Mouse (Mus musculus) ES-Bruce4 (cell line): ENCODE measurements at regions not wholly inside any gene's neighbourhood (a gene's known extent, or its start where the extent isn't known, plus 50 kb on each side); places are given as distances from the start of the nearest gene placed in this dataset.

Source experiments
- H3K27ac ChIP-seq: 2 replicates; pipeline ENCODE4 v1.5.1; 2012; ENCODE audit warnings: low read length, inconsistent platforms; ENCODE audit not compliant: insufficient read depth
- H3K27me3 ChIP-seq: 2 replicates; pipeline ENCODE4 v1.6.1; 2012; ENCODE audit warnings: mild to moderate bottlenecking, low read length, inconsistent platforms; ENCODE audit not compliant: control insufficient read depth, poor library complexity, insufficient read depth, severe bottlenecking
- H3K36me3 ChIP-seq: 2 replicates; pipeline ENCODE4 v1.6.1; 2012; ENCODE audit warnings: inconsistent platforms, mild to moderate bottlenecking, low read length, moderate library complexity; ENCODE audit not compliant: control insufficient read depth, poor library complexity, insufficient read depth, severe bottlenecking
- H3K4me1 ChIP-seq: one replicate; pipeline ENCODE4 v1.8.1; 2011; ENCODE audit warnings: low read length; ENCODE audit not compliant: control insufficient read depth, insufficient read depth
- H3K4me3 ChIP-seq: 2 replicates; pipeline ENCODE4 v1.5.1; 2011; ENCODE audit warnings: low read depth, mild to moderate bottlenecking, low read length
- H3K9ac ChIP-seq: 2 replicates; pipeline ENCODE4 v1.6.1; 2012; ENCODE audit warnings: low read depth, mild to moderate bottlenecking, inconsistent platforms; ENCODE audit not compliant: poor library complexity, severe bottlenecking
- H3K9me3 ChIP-seq: replicated peaks from 2 replicates; pipeline ENCODE4 v1.6.1; 2012; ENCODE audit warnings: mild to moderate bottlenecking, low read length, inconsistent platforms; ENCODE audit not compliant: control insufficient read depth, poor library complexity, insufficient read depth, severe bottlenecking
- CTCF ChIP-seq: IDR thresholded peaks from one replicate; pipeline ENCODE4 v1.8.1; 2011; ENCODE audit warnings: low read depth, low read length
- EP300 ChIP-seq: IDR thresholded peaks from 2 replicates; pipeline ENCODE4 v1.6.1; 2011; ENCODE audit warnings: low read depth, low read length; ENCODE audit not compliant: insufficient read depth
- POLR2A ChIP-seq: IDR thresholded peaks from one replicate; pipeline ENCODE4 v1.8.1; 2011; ENCODE audit warnings: low read length; ENCODE audit not compliant: insufficient read depth

DNA sequence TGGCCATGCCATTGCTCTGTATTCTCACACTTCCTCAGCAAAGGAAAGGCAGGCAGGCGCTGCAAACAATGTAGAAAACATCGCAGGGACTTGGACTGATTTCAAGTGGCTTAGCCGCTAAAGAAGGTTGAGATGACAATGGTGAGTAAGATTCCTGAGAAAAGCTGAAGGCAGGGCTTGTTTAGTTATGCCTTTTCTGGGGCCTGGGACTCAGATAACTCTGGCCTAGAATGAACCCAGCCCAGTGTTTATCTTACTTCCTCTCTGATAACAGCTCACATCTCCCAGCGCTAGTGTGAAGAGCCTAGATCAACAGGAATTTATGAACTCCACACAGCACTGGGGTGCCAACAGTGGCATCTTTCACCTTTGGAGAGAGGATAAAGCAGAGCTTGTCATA, 170.2 kb downstream of the Phlda1 start:
- Histone ChIP-seq H3K27me3 (no peaks in the 10 kb centered on the region), H3K36me3 (no peaks in the 10 kb centered on the region), H3K4me3 (no peak overlapping the region), H3K27ac (no peak overlapping the region), H3K4me1 (peaks cover 5% of the 10 kb centered on the region), H3K9me3 (no peaks in the 10 kb centered on the region), H3K9ac (no peak overlapping the region)
- TF ChIP-seq POLR2A (no peak), CTCF (no peak), EP300 (no peak)

GRCm38 (mm10) chr10:111680919-111681318, 174.8 kb downstream of the Phlda1 start:
- H3K9me3 ChIP-seq, result no peaks in the 10 kb centered on the region
- no peaks in the 10 kb centered on the region for H3K36me3 ChIP-seq
- no peak overlapping the region for H3K9ac ChIP-seq
- no peak overlapping the region for H3K4me3 ChIP-seq
- no peak for TF ChIP-seq CTCF
- no peak for TF ChIP-seq POLR2A
- no peak for TF ChIP-seq EP300
- H3K4me1 ChIP-seq, result no peaks in the 10 kb centered on the region
- no peak overlapping the region for H3K27ac ChIP-seq
- no peaks in the 10 kb centered on the region for H3K27me3 ChIP-seq

GRCm38 (mm10) chr10:111684409-111685346, 178.6 kb downstream of the Phlda1 start:
- H3K36me3 ChIP-seq, result no peaks in the 10 kb centered on the region
- H3K9ac ChIP-seq, result no peak overlapping the region
- no peaks in the 10 kb centered on the region for H3K27me3 ChIP-seq
- H3K4me1 ChIP-seq, result no peaks in the 10 kb centered on the region
- no peak for TF ChIP-seq EP300
- TF ChIP-seq CTCF, result no peak
- TF ChIP-seq POLR2A, result no peak
- no peaks in the 10 kb centered on the region for H3K9me3 ChIP-seq
- H3K4me3 ChIP-seq, result no peak overlapping the region
- no peak overlapping the region for H3K27ac ChIP-seq

- no peak for TF ChIP-seq POLR2A
- TF ChIP-seq EP300, result no peak
- no peak for TF ChIP-seq CTCF
- H3K27ac ChIP-seq, result no peak overlapping the region
- H3K9me3 ChIP-seq, result no peaks in the 10 kb centered on the region
- H3K4me3 ChIP-seq, result no peak overlapping the region
- no peaks in the 10 kb centered on the region for H3K27me3 ChIP-seq
- H3K36me3 ChIP-seq, result no peaks in the 10 kb centered on the region
- H3K9ac ChIP-seq, result no peak overlapping the region
- H3K4me1 ChIP-seq, result no peaks in the 10 kb centered on the region
Measured at GRCm38 (mm10) chr10:111686585-111686984, 180.5 kb downstream of the Phlda1 start.

GRCm38 (mm10) chr10:111689587-111689986, 183.5 kb downstream of the Phlda1 start:
- Histone ChIP-seq H3K4me3 (no peak overlapping the region), H3K27me3 (no peaks in the 10 kb centered on the region), H3K36me3 (no peaks in the 10 kb centered on the region), H3K9ac (no peak overlapping the region), H3K9me3 (no peaks in the 10 kb centered on the region), H3K4me1 (no peaks in the 10 kb centered on the region), H3K27ac (no peak overlapping the region)
- TF ChIP-seq EP300 (no peak), POLR2A (no peak), CTCF (no peak)

- peaks cover 3% of the 10 kb centered on the region for H3K4me1 ChIP-seq
- no peak overlapping the region for H3K27ac ChIP-seq
- no peak overlapping the region for H3K9ac ChIP-seq
- no peaks in the 10 kb centered on the region for H3K27me3 ChIP-seq
- no peak for TF ChIP-seq EP300
- TF ChIP-seq POLR2A, result no peak
- no peak for TF ChIP-seq CTCF
- H3K9me3 ChIP-seq, result no peaks in the 10 kb centered on the region
- no peak overlapping the region for H3K4me3 ChIP-seq
- H3K36me3 ChIP-seq, result no peaks in the 10 kb centered on the region
Measured at GRCm38 (mm10) chr10:111693762-111694161, 187.7 kb downstream of the Phlda1 start.
